Mouse (Mus musculus): ENCODE results near the gene Slc4a2. TPM values are rescaled to one million over a fixed set of nuclear protein-coding genes. Genes with fewer than 3 reads are reported as not detected.

Slc4a2 gene
- polyA plus RNA-seq, 1 experiment from 2014 or later, result 45.1 TPM

GRCm38 (mm10) chr5:24383026-24383859, 40.4 kb upstream of the Slc4a2 start:
- Histone ChIP-seq H3K4me2 (ENCODE audit: low read depth, low read length) (peak overlapping the region; percentile 85), H3K9me3 (ENCODE audit: control insufficient read depth, low read length) (no peaks in the 10 kb centered on the region), H3K4me1 (replicated peaks; ENCODE audit: control insufficient read depth, insufficient read depth, low read length) (peaks cover 22% of the 10 kb centered on the region), H3K27me3 (ENCODE audit: control insufficient read depth, insufficient read depth, low read depth, low read length) (peaks cover 30% of the 10 kb centered on the region), H3K27ac (ENCODE audit: low read length) (no peak overlapping the region; the same call in 1 of the 2 replicates), H3K36me3 (ENCODE audit: control insufficient read depth, insufficient read depth, low read length) (no peaks in the 10 kb centered on the region), H3K9ac (ENCODE audit: low read length) (peak overlapping the region; percentile 66), H3K4me3 (ENCODE audit: low read length) (peak overlapping the region; percentile 51)
- 2% methylated on average over 34 of the region's 34 CpGs for WGBS
- peak; percentile 92 for ATAC-seq (ENCODE audit: low read depth)

DNA sequence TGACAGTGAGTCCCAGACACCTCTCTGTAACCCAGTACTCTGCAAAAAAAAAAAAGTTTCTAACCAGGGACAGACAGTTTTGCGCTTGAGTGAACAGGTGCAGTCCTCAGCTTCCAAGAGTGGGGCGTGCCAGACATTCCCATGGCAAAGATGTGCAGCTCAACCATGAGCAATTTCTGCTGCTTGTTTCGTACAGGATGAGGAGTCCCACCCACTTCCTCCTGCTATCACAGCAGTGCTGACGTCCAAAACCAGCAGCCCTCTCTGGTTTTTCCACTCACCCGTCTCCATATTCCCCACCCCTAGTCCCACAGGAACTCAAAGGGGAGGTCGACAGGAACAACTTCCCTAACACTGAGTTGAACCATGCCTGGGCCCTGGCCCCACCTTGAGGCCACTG, 39.2 kb upstream of the Slc4a2 start:
- no peak for ATAC-seq (ENCODE audit: low read depth)
- Histone ChIP-seq H3K27ac (ENCODE audit: low read length) (no peak overlapping the region), H3K27me3 (ENCODE audit: control insufficient read depth, insufficient read depth, low read depth, low read length) (peaks cover 33% of the 10 kb centered on the region), H3K4me2 (ENCODE audit: low read depth, low read length) (no peak overlapping the region), H3K4me1 (replicated peaks; ENCODE audit: control insufficient read depth, insufficient read depth, low read length) (peaks cover 23% of the 10 kb centered on the region), H3K9ac (ENCODE audit: low read length) (no peak overlapping the region), H3K4me3 (ENCODE audit: low read length) (no peak overlapping the region), H3K9me3 (ENCODE audit: control insufficient read depth, low read length) (no peaks in the 10 kb centered on the region), H3K36me3 (ENCODE audit: control insufficient read depth, insufficient read depth, low read length) (no peaks in the 10 kb centered on the region)
- WGBS, result 46% methylated on average over 6 of the region's 6 CpGs

- Histone ChIP-seq H3K9ac (ENCODE audit: low read length) (no peak overlapping the region), H3K4me3 (ENCODE audit: low read length) (no peak overlapping the region), H3K4me1 (replicated peaks; ENCODE audit: control insufficient read depth, insufficient read depth, low read length) (peaks cover 23% of the 10 kb centered on the region), H3K27ac (ENCODE audit: low read length) (no peak overlapping the region), H3K9me3 (ENCODE audit: control insufficient read depth, low read length) (no peaks in the 10 kb centered on the region), H3K4me2 (ENCODE audit: low read depth, low read length) (no peak overlapping the region), H3K27me3 (ENCODE audit: control insufficient read depth, insufficient read depth, low read depth, low read length) (peaks cover 33% of the 10 kb centered on the region), H3K36me3 (ENCODE audit: control insufficient read depth, insufficient read depth, low read length) (no peaks in the 10 kb centered on the region)
- WGBS, result 88% methylated on average over 5 of the region's 5 CpGs
- no peak for ATAC-seq (ENCODE audit: low read depth)
These were observed 38.3 kb upstream of the Slc4a2 start for GRCm38 (mm10) chr5:24385374-24385773.

DNA sequence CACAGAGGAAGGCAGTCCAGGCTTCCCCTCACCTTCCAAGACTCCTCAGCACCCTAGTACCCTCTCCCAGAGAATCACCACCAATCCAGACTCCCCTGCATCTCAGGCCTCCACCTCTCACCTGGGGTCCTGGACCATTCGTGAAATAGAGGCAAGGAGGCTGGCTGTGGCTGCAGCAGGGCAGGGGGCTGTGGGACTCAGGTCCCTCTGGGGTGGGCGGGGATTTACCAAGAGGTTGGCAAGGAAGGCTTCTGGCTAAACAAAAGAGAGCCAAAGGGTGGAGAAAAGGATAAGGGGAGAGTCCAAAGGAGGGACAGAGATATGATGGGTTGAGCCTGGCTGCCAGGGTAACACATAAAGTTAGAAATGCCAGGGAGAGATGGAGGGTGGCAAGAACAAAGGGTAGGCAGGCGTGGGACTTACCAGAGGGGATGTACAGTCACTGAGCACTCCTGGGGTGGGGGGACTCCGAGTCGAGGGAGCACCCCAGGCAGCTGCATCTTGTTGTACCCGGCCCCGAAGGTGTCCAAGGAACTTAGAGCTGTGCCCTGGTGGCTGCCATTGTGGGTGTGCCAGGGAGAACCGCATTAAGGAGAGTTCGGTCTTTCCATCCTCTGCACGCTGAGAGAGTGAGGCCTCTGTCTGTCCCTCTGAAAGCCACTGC, 37.6 kb upstream of the Slc4a2 start:
- Histone ChIP-seq H3K9me3 (ENCODE audit: control insufficient read depth, low read length) (no peaks in the 10 kb centered on the region), H3K4me2 (ENCODE audit: low read depth, low read length) (no peak overlapping the region), H3K9ac (ENCODE audit: low read length) (no peak overlapping the region), H3K27ac (ENCODE audit: low read length) (no peak overlapping the region), H3K4me1 (replicated peaks; ENCODE audit: control insufficient read depth, insufficient read depth, low read length) (peaks cover 23% of the 10 kb centered on the region), H3K4me3 (ENCODE audit: low read length) (no peak overlapping the region), H3K36me3 (ENCODE audit: control insufficient read depth, insufficient read depth, low read length) (no peaks in the 10 kb centered on the region), H3K27me3 (ENCODE audit: control insufficient read depth, insufficient read depth, low read depth, low read length) (peaks cover 33% of the 10 kb centered on the region)
- WGBS, result 79% methylated on average over 10 of the region's 10 CpGs
- no peak for ATAC-seq (ENCODE audit: low read depth)

GRCm38 (mm10) chr5:24387264-24388241, 36.1 kb upstream of the Slc4a2 start:
- peaks cover 33% of the 10 kb centered on the region for H3K27me3 ChIP-seq (ENCODE audit: control insufficient read depth, insufficient read depth, low read depth, low read length)
- no peak overlapping the region for H3K27ac ChIP-seq (ENCODE audit: low read length)
- peak overlapping the region; percentile 98 for H3K4me2 ChIP-seq (ENCODE audit: low read depth, low read length)
- no peaks in the 10 kb centered on the region for H3K9me3 ChIP-seq (ENCODE audit: control insufficient read depth, low read length)
- ATAC-seq (ENCODE audit: low read depth), result peak; percentile 44
- H3K36me3 ChIP-seq (ENCODE audit: control insufficient read depth, insufficient read depth, low read length), result no peaks in the 10 kb centered on the region
- peaks cover 23% of the 10 kb centered on the region for H3K4me1 ChIP-seq (replicated peaks; ENCODE audit: control insufficient read depth, insufficient read depth, low read length)
- 1% methylated on average over 63 of the region's 73 CpGs for WGBS
- H3K9ac ChIP-seq (ENCODE audit: low read length), result peak overlapping the region; percentile 70
- H3K4me3 ChIP-seq (ENCODE audit: low read length), result peak overlapping the region; percentile 53

GRCm38 (mm10) chr5:24388246-24388915, 35.3 kb upstream of the Slc4a2 start:
- 25% methylated on average over 26 of the region's 26 CpGs for WGBS
- Histone ChIP-seq H3K4me1 (replicated peaks; ENCODE audit: control insufficient read depth, insufficient read depth, low read length) (peaks cover 18% of the 10 kb centered on the region), H3K9me3 (ENCODE audit: control insufficient read depth, low read length) (no peaks in the 10 kb centered on the region), H3K27me3 (ENCODE audit: control insufficient read depth, insufficient read depth, low read depth, low read length) (peaks cover 33% of the 10 kb centered on the region), H3K4me3 (ENCODE audit: low read length) (peak overlapping the region; percentile 53), H3K9ac (ENCODE audit: low read length) (peak overlapping the region; percentile 70), H3K36me3 (ENCODE audit: control insufficient read depth, insufficient read depth, low read length) (no peaks in the 10 kb centered on the region), H3K4me2 (ENCODE audit: low read depth, low read length) (peak overlapping the region; percentile 98), H3K27ac (ENCODE audit: low read length) (no peak overlapping the region)
- ATAC-seq (ENCODE audit: low read depth), result no peak

- Histone ChIP-seq H3K27ac (ENCODE audit: low read length) (no peak overlapping the region), H3K4me1 (replicated peaks; ENCODE audit: control insufficient read depth, insufficient read depth, low read length) (peaks cover 13% of the 10 kb centered on the region), H3K36me3 (ENCODE audit: control insufficient read depth, insufficient read depth, low read length) (no peaks in the 10 kb centered on the region), H3K9ac (ENCODE audit: low read length) (no peak overlapping the region), H3K27me3 (ENCODE audit: control insufficient read depth, insufficient read depth, low read depth, low read length) (peaks cover 33% of the 10 kb centered on the region), H3K4me3 (ENCODE audit: low read length) (no peak overlapping the region), H3K4me2 (ENCODE audit: low read depth, low read length) (no peak overlapping the region), H3K9me3 (ENCODE audit: control insufficient read depth, low read length) (no peaks in the 10 kb centered on the region)
- 55% methylated on average over 6 of the region's 7 CpGs for WGBS
- no peak for ATAC-seq (ENCODE audit: low read depth)
These were observed 34.5 kb upstream of the Slc4a2 start for GRCm38 (mm10) chr5:24389011-24389657.

- no peaks in the 10 kb centered on the region for H3K36me3 ChIP-seq (ENCODE audit: control insufficient read depth, insufficient read depth, low read length)
- H3K9me3 ChIP-seq (ENCODE audit: control insufficient read depth, low read length), result no peaks in the 10 kb centered on the region
- peaks cover 13% of the 10 kb centered on the region for H3K4me1 ChIP-seq (replicated peaks; ENCODE audit: control insufficient read depth, insufficient read depth, low read length)
- peaks cover 31% of the 10 kb centered on the region for H3K27me3 ChIP-seq (ENCODE audit: control insufficient read depth, insufficient read depth, low read depth, low read length)
- H3K4me3 ChIP-seq (ENCODE audit: low read length), result no peak overlapping the region
- no peak for ATAC-seq (ENCODE audit: low read depth)
- H3K4me2 ChIP-seq (ENCODE audit: low read depth, low read length), result no peak overlapping the region
- H3K27ac ChIP-seq (ENCODE audit: low read length), result no peak overlapping the region
- WGBS, result 58% methylated on average over 4 of the region's 4 CpGs
- H3K9ac ChIP-seq (ENCODE audit: low read length), result no peak overlapping the region
These were observed 34.0 kb upstream of the Slc4a2 start for GRCm38 (mm10) chr5:24389658-24390020.
